Mouse (Mus musculus): Measurements from ENCODE around the gene Cyp3a41a. TPM values are rescaled to one million over a fixed set of nuclear protein-coding genes. Genes with fewer than 3 reads are reported as not detected.
"Not testable (repeated sequence)": the region's sequence is repeated elsewhere in the genome, so short reads cannot be mapped to it uniquely, and the experiment has no call there.

Gene Cyp3a41a
- 0.06 TPM in 1 of 2 replicates, not detected in the other for polyA plus RNA-seq (2015; fragmentation: Nextera tagmentation; extraction: Ambion mirVana)

DNA sequence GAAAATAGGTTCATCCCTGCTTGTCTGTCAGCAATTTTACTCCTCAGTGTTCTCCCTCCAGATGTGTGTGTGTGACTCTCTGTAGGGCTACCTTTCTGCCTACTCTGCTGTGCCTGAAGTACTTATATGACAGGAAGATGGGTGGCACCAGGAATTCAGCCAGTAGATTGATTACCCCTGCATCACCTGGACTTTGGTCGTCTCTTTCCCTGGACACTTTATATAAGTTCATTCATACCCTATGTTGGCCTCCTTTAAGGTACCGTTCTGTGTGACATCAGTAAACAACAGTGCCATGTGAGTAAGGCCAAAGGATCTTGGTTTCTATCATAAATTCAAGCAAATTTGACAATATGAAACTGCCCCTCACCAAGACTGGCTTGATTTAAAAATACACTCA is at the start of gene Cyp3a41a:
Gene Cyp3a41a, minus strand, starts transcription at position 101 of the 400 bp plus-strand sequence.
- DNase-seq (ENCODE audit: low spot score) = not testable (repeated sequence)

DNA sequence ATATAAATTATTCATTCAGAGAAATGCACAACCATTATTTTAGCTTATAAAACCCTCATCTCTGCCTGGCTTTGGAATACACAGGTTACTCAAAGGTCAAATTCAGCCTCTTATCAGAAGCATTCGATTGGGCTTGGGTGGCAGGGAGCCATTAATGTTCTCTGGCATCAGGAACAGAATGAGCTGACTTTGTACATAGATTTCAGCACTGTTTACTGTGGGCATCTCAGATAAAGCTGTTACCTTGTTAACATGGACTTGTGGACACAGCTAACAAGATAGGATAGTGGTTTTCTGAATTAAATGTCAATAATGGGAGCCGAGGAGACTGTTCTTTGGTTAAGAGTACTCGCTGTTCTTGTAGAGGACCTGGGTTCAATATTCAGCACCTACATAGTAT is 17.6 kb upstream of the Cyp3a41a start:
- DNase-seq (ENCODE audit: low spot score) = not testable (repeated sequence)

DNA sequence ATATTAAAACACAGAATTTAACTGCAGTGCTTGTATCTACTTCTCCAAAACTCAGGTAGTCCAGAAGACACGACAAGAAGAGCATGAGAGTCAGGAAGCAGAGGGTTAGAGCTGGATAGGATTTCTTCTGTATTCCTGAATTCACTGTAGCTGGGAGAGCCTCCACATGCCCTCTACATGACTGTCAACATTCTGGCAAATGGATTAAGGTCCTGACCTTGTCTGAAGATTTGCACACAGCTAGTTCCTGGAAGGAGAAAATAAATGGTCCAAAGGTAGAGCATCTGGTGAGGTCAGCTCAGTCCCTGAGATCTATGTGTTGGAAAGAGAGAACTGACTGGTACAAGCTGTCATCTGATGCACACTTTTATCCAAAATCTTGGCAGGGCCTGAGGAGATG is 5.6 kb downstream of the Cyp3a41a start:
- not testable (repeated sequence) for DNase-seq (ENCODE audit: low spot score)

DNA sequence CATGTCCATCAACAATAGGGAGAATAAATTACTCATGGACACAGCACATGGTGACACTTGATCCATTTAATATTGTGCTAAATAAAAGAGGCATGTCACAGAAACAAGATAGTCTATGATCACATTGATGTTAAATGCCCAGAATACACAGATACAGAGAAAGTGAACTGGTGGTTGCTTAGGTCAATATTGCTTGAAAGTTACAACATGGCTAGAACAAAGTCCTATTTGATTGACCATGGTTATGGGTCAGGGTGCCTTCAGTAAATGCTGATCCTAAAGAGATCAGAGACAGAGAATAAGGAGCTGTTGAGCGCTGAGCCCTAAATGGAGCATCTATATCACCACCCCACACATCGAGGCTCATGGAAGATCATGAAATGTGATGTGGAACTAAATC is 12.6 kb downstream of the Cyp3a41a start:
- not testable (repeated sequence) for DNase-seq (ENCODE audit: low spot score)

DNA sequence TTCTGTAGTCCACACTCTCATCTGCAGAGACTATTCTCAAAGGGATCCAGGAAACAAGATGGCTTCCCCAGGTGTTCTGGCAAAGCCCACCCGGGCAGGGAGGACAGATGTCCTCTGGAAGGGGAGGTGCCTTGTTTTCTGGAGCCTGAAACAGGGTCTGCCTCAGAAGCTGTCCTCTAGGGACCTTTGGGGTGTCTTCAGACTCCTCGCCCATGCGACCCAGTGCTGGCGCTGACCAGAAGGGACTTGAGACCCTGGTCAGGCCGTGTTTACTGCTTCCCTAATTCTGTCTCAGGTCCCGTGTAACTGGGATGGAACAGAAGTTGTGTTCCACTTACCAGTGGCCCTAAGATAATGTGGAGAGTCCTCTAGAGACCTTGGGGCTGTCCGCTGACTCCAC is 57.9 kb downstream of the Cyp3a41a start:
- no peak for DNase-seq (ENCODE audit: low spot score)

DNA sequence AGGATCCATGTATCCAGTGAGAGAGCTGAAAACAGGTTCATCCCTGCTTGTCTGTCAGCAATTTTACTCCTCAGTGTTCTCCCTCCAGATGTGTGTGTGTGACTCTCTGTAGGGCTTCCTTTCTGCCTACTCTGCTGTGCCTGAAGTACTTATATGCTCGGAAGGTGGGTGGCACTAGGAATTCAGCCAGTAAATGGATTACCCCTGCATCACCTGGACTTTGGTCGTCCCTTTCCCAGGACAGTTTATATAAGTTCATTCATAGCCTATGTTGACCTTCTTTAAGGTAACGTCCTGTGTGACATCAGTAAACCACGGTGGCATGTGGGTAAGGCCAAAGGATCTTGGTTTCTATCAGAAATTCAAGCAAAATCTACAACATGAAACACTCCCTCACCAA is 72.2 kb downstream of the Cyp3a41a start:
- no peak for DNase-seq (ENCODE audit: low spot score)

Other genes with a start within 250 kb of the Cyp3a41a start
- 0.08 TPM in 1 of 2 replicates, not detected in the other for gene Cyp3a41b, start 135.4 kb downstream of the Cyp3a41a start, polyA plus RNA-seq (2015; fragmentation: Nextera tagmentation; extraction: Ambion mirVana)
- not detected in 2 replicates for gene Cyp3a44, start 85.7 kb upstream of the Cyp3a41a start, polyA plus RNA-seq (2015; fragmentation: Nextera tagmentation; extraction: Ambion mirVana)
- gene Cyp3a11, start 159.8 kb upstream of the Cyp3a41a start, polyA plus RNA-seq (2015; fragmentation: Nextera tagmentation; extraction: Ambion mirVana) = not detected in 2 replicates

Data from thymus, postnatal 0 days (tissue).